Mouse (Mus musculus): ENCODE measurements around the gene Hoxc6.

- TF ChIP-seq POLR2A (IDR thresholded peaks at IDR 0.05; ENCODE audit: low read depth, low read length): no peak
- no peak for TF ChIP-seq CTCF (IDR thresholded peaks at IDR 0.05; ENCODE audit: extremely low read depth, insufficient read depth, insufficient read length, insufficient replicate concordance)
Measured at GRCm38 (mm10) chr15:102959663-102960191, 38.3 kb upstream of the Hoxc6 start.
